Mouse (Mus musculus) brain, embryonic 14.5 days (tissue): Measurements from ENCODE around the gene D6Wsu163e.

Experiments
- CTCF ChIP-seq: fragments of 200-500 bp; IDR thresholded peaks from 2 replicates; pipeline ENCODE4 v1.5.1; 2012; ENCODE audit warnings: inconsistent platforms, mild to moderate bottlenecking, moderate library complexity, borderline replicate concordance; ENCODE audit not compliant: insufficient read depth, insufficient read length; ENCODE audit errors: extremely low read depth
- POLR2A ChIP-seq: fragments of 200-500 bp; IDR thresholded peaks from 2 replicates; pipeline ENCODE4 v1.6.1; 2012; ENCODE audit warnings: mild to moderate bottlenecking, inconsistent platforms, borderline replicate concordance; ENCODE audit not compliant: poor library complexity, insufficient read depth, insufficient read length, severe bottlenecking; ENCODE audit errors: extremely low read depth

- TF ChIP-seq POLR2A (no peak), CTCF (no peak)
These were observed 55.7 kb downstream of the D6Wsu163e start for GRCm38 (mm10) chr6:126995494-126995893.
